Mouse (Mus musculus) regulatory T cell (primary cell): ENCODE results near the gene Ttc29.

Experiments used
- in situ Hi-C: fragments of 300-600 bp; cut with MboI, MseI; formaldehyde crosslinking; loops from one replicate; pipeline ENCODE4 v1.15.1; 2025; ENCODE audit warnings: high pct_unique_total_duplicates

Gene Ttc29

GRCm38 (mm10) chr8:78213074-78213473 lies at the start of gene Ttc29:
Ttc29 (plus strand) TSS chr8:78213297.
- in situ Hi-C loops = no loop called here

GRCm38 (mm10) chr8:78171351-78171750 lies 41.7 kb upstream of the Ttc29 start:
- in situ Hi-C loops = no loop called here

DNA sequence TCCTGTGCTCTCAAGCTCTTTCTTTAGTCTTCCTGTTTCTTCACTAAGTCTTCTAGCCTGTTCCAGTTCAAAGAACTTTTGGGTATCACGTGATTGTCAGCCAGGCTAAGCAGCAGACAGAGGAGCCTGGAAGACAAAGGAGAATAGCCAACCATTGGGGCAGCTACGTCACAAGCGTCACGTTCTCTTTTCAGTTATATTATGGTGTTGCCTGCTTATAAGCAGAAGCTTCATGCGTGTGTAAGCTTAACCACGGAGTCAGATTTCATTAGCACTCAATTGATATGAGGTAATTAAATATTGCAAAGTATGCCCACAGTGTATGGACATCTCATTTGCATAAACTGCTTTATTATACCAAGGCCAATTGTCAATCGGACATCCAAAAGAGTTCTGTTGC lies 30.4 kb upstream of the Ttc29 start:
- in situ Hi-C loops = no loop called here

DNA sequence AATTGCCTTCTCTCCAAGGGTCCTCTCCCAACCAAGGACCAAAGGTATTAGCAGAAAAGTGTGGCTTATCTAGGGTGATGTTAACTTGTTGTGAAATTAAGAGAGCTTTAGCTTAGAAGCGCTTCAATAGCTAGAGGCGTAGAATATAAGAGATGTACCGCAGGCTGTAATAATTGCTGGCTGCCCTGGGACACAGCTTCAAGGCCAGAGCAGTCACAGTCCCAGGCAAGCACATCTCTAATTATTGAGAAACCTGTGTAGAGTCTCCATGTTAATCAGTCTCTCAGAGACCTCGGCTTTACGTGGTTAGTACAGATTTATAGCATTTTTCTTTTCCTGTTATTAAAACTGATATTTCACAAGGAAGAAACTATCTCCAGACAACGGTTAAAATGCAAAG lies 29.7 kb upstream of the Ttc29 start:
- in situ Hi-C loops = no loop called here

GRCm38 (mm10) chr8:78187087-78187486 lies 26.0 kb upstream of the Ttc29 start:
- in situ Hi-C loops = no loop called here

GRCm38 (mm10) chr8:78204229-78204628 lies 8.9 kb upstream of the Ttc29 start:
- in situ Hi-C loops = no loop called here

- in situ Hi-C loops = no loop called here
These were observed 2.7 kb upstream of the Ttc29 start for GRCm38 (mm10) chr8:78210424-78210823.

- in situ Hi-C loops = no loop called here
These were observed 1.5 kb downstream of the Ttc29 start for GRCm38 (mm10) chr8:78214645-78215044.

GRCm38 (mm10) chr8:78226087-78226486 lies 13.0 kb downstream of the Ttc29 start:
- in situ Hi-C loops = loop anchor here (10.0 kb wide), 1 partner anchor 351 kb away; no protein-coding TSS in a partner anchor

GRCm38 (mm10) chr8:78230721-78231120 lies 17.6 kb downstream of the Ttc29 start:
- in situ Hi-C loops = no loop called here

DNA sequence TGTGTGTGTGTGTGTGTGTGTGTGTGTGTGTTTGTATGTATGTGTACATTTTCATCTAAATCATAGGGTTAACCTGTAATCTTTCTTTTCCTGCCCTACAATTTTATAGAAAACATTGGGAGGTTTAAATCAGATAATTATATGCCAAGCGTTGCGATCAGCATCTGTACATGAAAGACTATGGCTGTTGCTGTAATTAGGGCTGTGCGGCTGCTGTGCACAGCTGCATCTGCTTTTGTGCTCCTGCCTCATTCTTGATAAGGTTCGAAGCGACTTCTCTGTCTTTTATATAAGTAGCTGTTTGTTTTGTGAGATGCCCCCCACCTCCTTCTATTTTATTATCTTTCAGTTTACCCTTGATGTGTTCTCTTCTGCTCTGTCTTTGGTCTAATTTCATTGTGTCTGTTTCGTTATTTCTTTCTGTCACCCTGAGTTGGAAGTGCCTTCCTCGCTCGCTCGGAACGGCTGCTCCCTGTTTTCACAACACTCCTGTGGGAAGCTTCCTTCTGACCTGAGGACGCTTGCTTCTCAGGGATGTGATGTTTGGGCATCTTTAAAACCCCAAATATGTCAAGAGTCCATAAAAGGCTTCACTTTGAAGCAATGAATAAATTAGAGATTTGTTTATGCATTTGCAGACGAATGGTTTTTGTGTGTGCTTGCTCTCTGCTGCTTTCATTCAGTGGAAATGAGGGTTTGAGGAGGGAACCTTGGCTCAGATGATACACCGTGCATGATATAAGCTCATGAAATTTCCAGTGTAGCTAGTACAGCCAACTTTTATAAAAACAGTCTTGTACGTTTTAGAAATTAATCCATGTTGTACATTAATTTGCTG lies 20.0 kb downstream of the Ttc29 start:
- in situ Hi-C loops = no loop called here

DNA sequence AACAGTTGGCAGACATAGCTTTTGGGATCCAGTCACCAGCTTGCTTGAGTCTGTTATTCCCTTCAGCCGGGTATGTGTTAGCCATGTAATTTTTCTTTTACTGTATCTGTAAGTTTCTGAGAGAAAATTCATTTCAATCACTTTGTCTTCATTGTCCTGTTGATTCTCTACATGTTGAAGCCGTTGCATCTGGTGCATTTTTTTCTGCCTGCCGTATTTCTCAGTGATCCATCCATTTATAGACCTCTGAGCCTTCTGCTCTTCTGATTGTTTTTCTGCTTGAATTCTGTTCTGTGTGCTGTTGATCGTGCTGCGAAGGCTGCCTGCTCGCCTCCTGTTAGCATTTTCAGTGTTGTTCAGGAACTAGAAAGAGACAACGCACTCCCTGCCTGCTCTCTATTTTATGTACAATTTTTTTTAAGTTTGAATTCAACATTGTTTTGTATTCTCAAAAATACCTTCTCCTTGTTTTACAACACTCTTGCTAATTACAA lies 20.7 kb downstream of the Ttc29 start:
- in situ Hi-C loops = no loop called here

DNA sequence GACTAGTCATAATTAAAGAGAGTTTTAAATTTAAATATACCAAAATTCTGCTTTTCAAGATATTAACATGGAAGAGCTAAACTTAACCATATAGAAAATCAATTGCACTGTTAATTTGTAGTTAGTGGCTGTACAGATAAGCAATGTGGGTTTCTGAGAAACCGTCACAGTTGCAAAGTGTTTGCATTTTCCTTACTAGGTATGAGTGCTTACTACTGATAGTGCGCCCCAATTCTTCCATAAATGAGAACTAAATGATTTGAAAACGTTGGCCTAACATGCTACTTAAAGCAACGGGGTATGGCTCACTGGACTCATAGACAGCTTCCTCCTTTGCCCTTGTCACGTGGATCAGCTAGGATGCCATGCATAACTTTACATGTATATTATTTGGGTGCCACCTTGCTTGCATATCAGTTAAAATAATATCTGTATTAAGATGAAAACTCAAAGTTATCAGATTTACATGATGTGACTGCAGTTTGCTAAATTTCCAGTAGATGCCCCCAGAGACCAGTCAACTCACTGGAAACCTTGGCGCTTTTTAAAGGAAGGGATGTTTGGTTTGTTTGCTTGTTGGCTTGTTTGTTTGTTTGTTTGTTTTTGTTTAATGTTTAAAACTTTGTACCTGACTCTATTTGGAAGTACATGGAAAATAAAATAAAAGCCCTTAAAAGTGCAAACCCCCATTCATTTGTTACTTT lies 25.0 kb downstream of the Ttc29 start:
- in situ Hi-C loops = no loop called here

GRCm38 (mm10) chr8:78251115-78251514 lies 38.0 kb downstream of the Ttc29 start:
- in situ Hi-C loops = no loop called here

- in situ Hi-C loops = no loop called here
These were observed 41.3 kb downstream of the Ttc29 start for GRCm38 (mm10) chr8:78254374-78254773.

GRCm38 (mm10) chr8:78255011-78255410 lies 41.9 kb downstream of the Ttc29 start:
- in situ Hi-C loops = no loop called here

DNA sequence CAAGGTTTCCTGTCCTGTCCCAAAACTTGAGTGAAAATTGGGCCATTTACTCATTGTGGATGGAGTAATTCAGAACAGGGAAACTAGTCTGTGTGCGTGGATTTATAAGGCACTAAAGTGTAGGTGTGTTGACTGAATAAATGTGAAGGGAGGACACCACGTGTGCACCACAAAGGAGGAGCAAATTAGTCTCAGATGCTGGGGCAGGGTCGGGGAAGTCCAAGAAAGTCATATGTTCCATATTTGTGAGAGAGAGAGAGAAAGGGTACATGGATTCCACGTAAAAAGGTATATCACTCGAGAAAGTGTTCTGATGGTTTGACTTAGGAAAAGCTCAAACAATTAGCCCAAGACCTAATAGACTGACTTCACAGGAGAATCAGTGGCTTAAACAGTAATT lies 52.4 kb downstream of the Ttc29 start:
- in situ Hi-C loops = no loop called here

- in situ Hi-C loops = no loop called here
These were observed 53.1 kb downstream of the Ttc29 start for GRCm38 (mm10) chr8:78266231-78266630.

GRCm38 (mm10) chr8:78267894-78268411 lies 54.9 kb downstream of the Ttc29 start:
- in situ Hi-C loops = no loop called here

GRCm38 (mm10) chr8:78269281-78269680 lies 56.2 kb downstream of the Ttc29 start:
- in situ Hi-C loops = no loop called here

DNA sequence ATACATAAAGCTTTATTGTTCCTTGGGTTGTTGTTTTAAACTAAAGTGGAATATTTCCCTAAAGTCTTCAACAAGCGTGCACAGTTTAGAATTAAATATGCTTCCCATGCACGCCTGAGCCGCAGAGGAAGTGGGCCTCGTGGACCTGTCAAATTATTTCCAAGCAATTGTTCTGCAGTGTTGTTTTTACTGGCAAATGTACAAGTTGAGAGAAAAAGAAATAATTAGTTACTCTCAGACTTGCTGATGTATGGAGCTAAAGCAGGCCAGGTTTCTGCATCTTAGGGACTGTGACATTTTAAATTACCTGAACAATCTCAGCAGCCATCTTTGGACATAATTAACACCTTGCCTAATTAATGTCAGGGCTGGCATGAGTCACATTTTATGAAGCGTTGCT lies 58.3 kb downstream of the Ttc29 start:
- in situ Hi-C loops = no loop called here

GRCm38 (mm10) chr8:78276120-78276519 lies 63.0 kb downstream of the Ttc29 start:
- in situ Hi-C loops = no loop called here

- in situ Hi-C loops = no loop called here
These were observed 64.3 kb downstream of the Ttc29 start for GRCm38 (mm10) chr8:78277411-78277810.
